Mouse (Mus musculus) spleen, adult 2 months (tissue): Measurements from ENCODE around the gene Gm49369.

Experiments
- CTCF ChIP-seq: fragments of 200-500 bp; IDR thresholded peaks from 2 replicates; pipeline ENCODE4 v1.5.1; 2011; ENCODE audit warnings: mild to moderate bottlenecking, inconsistent platforms; ENCODE audit not compliant: insufficient read depth, insufficient read length, insufficient replicate concordance; ENCODE audit errors: extremely low read depth
- POLR2A ChIP-seq: fragments of 200-500 bp; IDR thresholded peaks from 2 replicates; pipeline ENCODE4 v1.6.1; 2011; ENCODE audit warnings: low read depth, low read length, inconsistent platforms

DNA sequence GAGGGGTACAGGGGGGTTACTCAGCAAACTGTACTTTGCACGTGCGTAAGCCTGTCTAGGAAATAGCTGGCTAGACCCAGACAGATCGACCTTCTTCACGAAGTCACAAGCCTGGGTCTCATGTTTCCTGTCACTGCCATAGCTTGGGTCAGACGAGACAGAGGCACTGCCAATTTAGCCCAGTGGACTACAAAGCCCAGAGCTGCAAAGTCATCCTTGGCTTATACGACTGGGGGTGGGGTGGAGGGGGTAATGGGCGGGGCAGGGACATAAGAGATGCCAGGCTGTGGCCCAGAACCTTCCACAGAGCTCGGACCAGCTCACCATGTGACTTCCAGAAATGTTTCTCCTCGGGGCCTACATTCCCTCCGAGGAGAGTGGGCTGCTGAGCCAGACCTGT, 1.8 kb upstream of the Gm49369 start:
- TF ChIP-seq CTCF (no peak), POLR2A (no peak)
